Mouse (Mus musculus): ENCODE data around the gene Slf2.

GRCm38 (mm10) chr19:45012636-45013035, 81.7 kb downstream of the Slf2 start:
- TF ChIP-seq CTCF (IDR thresholded peaks at IDR 0.05; ENCODE audit: low read depth, low read length) (no peak), POLR2AphosphoS5 (IDR thresholded peaks at IDR 0.05; ENCODE audit: insufficient replicate concordance, low read depth, low read length) (no peak), GATA2 (IDR thresholded peaks at IDR 0.05; ENCODE audit: borderline replicate concordance, low read depth, low read length) (no peak), GATA1 (IDR thresholded peaks at IDR 0.05; ENCODE audit: borderline replicate concordance, low read length) (no peak), TAL1 (conservative IDR thresholded peaks at IDR 0.05; ENCODE audit: low read depth, low read length) (no peak)
